Mouse (Mus musculus) midbrain, embryonic 11.5 days (tissue): ENCODE measurements around the gene Rpl24. TPM values are rescaled to one million over a fixed set of nuclear protein-coding genes. Genes with fewer than 3 reads are reported as not detected.
A peak's percentile ranks its signal among the peaks of the same experiment; 100 is the strongest.
"Not testable (repeated sequence)": the region's sequence is repeated elsewhere in the genome, so short reads cannot be mapped to it uniquely, and the experiment has no call there.

ENCODE experiments used
- ATAC-seq: fragments of 200-750 bp; cut with Nextera tagmentation; 2 replicates; pipeline ENCODE4 v1.8.0; 2017; ENCODE audit warnings: moderate TSS enrichment, moderate library complexity; ENCODE audit not compliant: low FRiP score
- DNase-seq: peaks from one replicate; pipeline ENCODE4 v3.0.0; 2015; ENCODE audit warnings: low spot score; ENCODE audit errors: missing footprints
- H3K27ac ChIP-seq: fragments of 300-500 bp; sonication (generic); 2 replicates; pipeline ENCODE4 v1.5.1; 2014; ENCODE audit warnings: low read depth, low read length
- H3K27me3 ChIP-seq: fragments of 300-500 bp; sonication (generic); 2 replicates; pipeline ENCODE4 v1.6.1; 2014; ENCODE audit warnings: mild to moderate bottlenecking, low read length, moderate library complexity, mixed read lengths; ENCODE audit not compliant: control insufficient read depth, insufficient read depth
- H3K36me3 ChIP-seq: fragments of 300-500 bp; sonication (generic); 2 replicates; pipeline ENCODE4 v1.6.1; 2014; ENCODE audit warnings: mild to moderate bottlenecking, low read length, moderate library complexity, mixed read lengths; ENCODE audit not compliant: control insufficient read depth, insufficient read depth
- H3K4me1 ChIP-seq: fragments of 300-500 bp; sonication (generic); 2 replicates; pipeline ENCODE4 v1.6.1; 2014; ENCODE audit warnings: low read length; ENCODE audit not compliant: control insufficient read depth, insufficient read depth
- H3K4me2 ChIP-seq: fragments of 300-500 bp; sonication (generic); 2 replicates; pipeline ENCODE4 v1.6.1; 2014; ENCODE audit warnings: mild to moderate bottlenecking, moderate library complexity
- H3K4me3 ChIP-seq: fragments of 300-500 bp; sonication (generic); 2 replicates; pipeline ENCODE4 v1.5.1; 2014; ENCODE audit warnings: low read depth, low read length
- H3K9ac ChIP-seq: fragments of 300-500 bp; sonication (generic); 2 replicates; pipeline ENCODE4 v1.6.1; 2014; ENCODE audit warnings: low read length
- H3K9me3 ChIP-seq: fragments of 300-500 bp; sonication (generic); 2 replicates; pipeline ENCODE4 v1.6.1; 2016; ENCODE audit warnings: low read length; ENCODE audit not compliant: control insufficient read depth
- WGBS: fragments of 180-500 bp; shearing (Covaris S2); extraction: QIAGEN DNeasy Blood & Tissue Kit; methylation state at CpG from one replicate; pipeline ENCODE4 v1.1.7; 2014; 5-methylcytosine and 5-hydroxymethylcytosine counted together
- polyA plus RNA-seq: library from polyadenylated mRNA; unstranded; fragments of >200 nt; fragmentation: Nextera tagmentation; extraction: Ambion mirVana; gene quantifications from 2 replicates; pipeline ENCODE4 v1.2.1, GENCODE M21; 2014

Gene Rpl24
- polyA plus RNA-seq, 1 experiment from 2014 or later: 842 TPM

GRCm38 (mm10) chr16:55947876-55948410 lies 18.1 kb upstream of the Rpl24 start:
- not testable (repeated sequence) for H3K4me3 ChIP-seq, ATAC-seq

GRCm38 (mm10) chr16:55948963-55949362 lies 17.1 kb upstream of the Rpl24 start:
- WGBS: 80% methylated on average over 7 of the region's 7 CpGs
- DNase-seq (peak; percentile 54), ATAC-seq (no peak)
- H3K9me3 ChIP-seq: no peaks in the 10 kb centered on the region
- no peaks in the 10 kb centered on the region for H3K4me1 ChIP-seq
- H3K4me2 ChIP-seq: no peak overlapping the region
- H3K9ac ChIP-seq: no peak overlapping the region
- H3K27ac ChIP-seq: no peak overlapping the region
- no peaks in the 10 kb centered on the region for H3K36me3 ChIP-seq
- H3K4me3 ChIP-seq: no peak overlapping the region
- H3K27me3 ChIP-seq: no peaks in the 10 kb centered on the region

More at GRCm38 (mm10) chr16:55947876-55948410, 18.1 kb upstream of the Rpl24 start:
- not testable (repeated sequence) for H3K36me3 ChIP-seq, H3K4me1 ChIP-seq, H3K9ac ChIP-seq, H3K27me3 ChIP-seq, H3K4me2 ChIP-seq, H3K9me3 ChIP-seq, H3K27ac ChIP-seq
- DNase-seq: peak; percentile 26
- 84% methylated on average over 2 of the region's 2 CpGs for WGBS

GRCm38 (mm10) chr16:55950462-55950861 lies 15.6 kb upstream of the Rpl24 start:
- WGBS: 59% methylated on average over 3 of the region's 3 CpGs
- DNase-seq (peak; percentile 82), ATAC-seq (0 out of 2 replicates have a peak, but pooled peaks have one; percentile 24)
- Histone ChIP-seq H3K4me3 (no peak overlapping the region), H3K36me3 (no peaks in the 10 kb centered on the region), H3K9me3 (no peaks in the 10 kb centered on the region), H3K4me1 (no peaks in the 10 kb centered on the region), H3K27me3 (no peaks in the 10 kb centered on the region), H3K4me2 (no peak overlapping the region), H3K27ac (no peak overlapping the region), H3K9ac (no peak overlapping the region)

GRCm38 (mm10) chr16:55950946-55951678 lies 15.0 kb upstream of the Rpl24 start:
- no peak overlapping the region for H3K9ac ChIP-seq
- DNase-seq (peak; percentile 99), ATAC-seq (peak; percentile 63)
- H3K4me1 ChIP-seq: no peaks in the 10 kb centered on the region
- 48% methylated on average over 19 of the region's 19 CpGs for WGBS
- no peak overlapping the region for H3K4me3 ChIP-seq
- H3K4me2 ChIP-seq: no peak overlapping the region
- no peaks in the 10 kb centered on the region for H3K9me3 ChIP-seq
- no peaks in the 10 kb centered on the region for H3K36me3 ChIP-seq
- H3K27me3 ChIP-seq: no peaks in the 10 kb centered on the region
- no peak overlapping the region for H3K27ac ChIP-seq

GRCm38 (mm10) chr16:55951679-55952327 lies 14.3 kb upstream of the Rpl24 start:
- Histone ChIP-seq H3K36me3 (no peaks in the 10 kb centered on the region), H3K27ac (no peak overlapping the region), H3K9me3 (no peaks in the 10 kb centered on the region), H3K4me2 (no peak overlapping the region), H3K27me3 (no peaks in the 10 kb centered on the region), H3K9ac (no peak overlapping the region), H3K4me1 (no peaks in the 10 kb centered on the region), H3K4me3 (no peak overlapping the region)
- DNase-seq (peak; percentile 12), ATAC-seq (0 out of 2 replicates have a peak, but pooled peaks have one; percentile 35)
- 83% methylated on average over 7 of the region's 7 CpGs for WGBS

- Histone ChIP-seq H3K9me3 (no peaks in the 10 kb centered on the region), H3K4me2 (no peak overlapping the region), H3K36me3 (no peaks in the 10 kb centered on the region)
Observed at GRCm38 (mm10) chr16:55952771-55953170, 13.3 kb upstream of the Rpl24 start.

GRCm38 (mm10) chr16:55954196-55954595 lies 11.9 kb upstream of the Rpl24 start:
- not testable (repeated sequence) for H3K4me3 ChIP-seq, H3K9ac ChIP-seq, ATAC-seq, H3K9me3 ChIP-seq, H3K4me1 ChIP-seq, H3K4me2 ChIP-seq, H3K36me3 ChIP-seq, H3K27ac ChIP-seq, H3K27me3 ChIP-seq
- DNase-seq: peak; percentile 6
- WGBS: 93% methylated on average over 9 of the region's 9 CpGs

More at GRCm38 (mm10) chr16:55952771-55953170, 13.3 kb upstream of the Rpl24 start:
- H3K9ac ChIP-seq: no peak overlapping the region
- DNase-seq (peak; percentile 61), ATAC-seq (no peak)
- no peak overlapping the region for H3K27ac ChIP-seq
- no peaks in the 10 kb centered on the region for H3K27me3 ChIP-seq
- H3K4me1 ChIP-seq: no peaks in the 10 kb centered on the region
- H3K4me3 ChIP-seq: no peak overlapping the region

GRCm38 (mm10) chr16:55963068-55963467 lies 3.0 kb upstream of the Rpl24 start:
- not testable (repeated sequence) for ATAC-seq, H3K4me2 ChIP-seq, H3K9me3 ChIP-seq, H3K27me3 ChIP-seq, H3K4me3 ChIP-seq, H3K4me1 ChIP-seq, H3K27ac ChIP-seq, DNase-seq, H3K36me3 ChIP-seq, H3K9ac ChIP-seq
- WGBS: 93% methylated on average over 6 of the region's 11 CpGs
